Mouse (Mus musculus) heart, adult 2 months (tissue): ENCODE measurements around the gene Rabepk.

ENCODE experiments used
- CTCF ChIP-seq: fragments of 200-600 bp; IDR thresholded peaks from 2 replicates; pipeline ENCODE4 v1.8.1; 2022; ENCODE audit warnings: antibody characterized with exemption, mild to moderate bottlenecking, moderate library complexity
- EP300 ChIP-seq: fragments of 200-500 bp; IDR thresholded peaks from 2 replicates; pipeline ENCODE4 v1.6.1; 2011; ENCODE audit warnings: low read depth, low read length, control low read depth; ENCODE audit not compliant: insufficient read depth
- POLR2A ChIP-seq: fragments of 200-500 bp; IDR thresholded peaks from 2 replicates; pipeline ENCODE4 v1.6.1; 2011; ENCODE audit warnings: mild to moderate bottlenecking, low read depth, low read length, control low read depth; ENCODE audit not compliant: insufficient read depth

GRCm38 (mm10) chr2:34799357-34800256 is at the start of gene Rabepk:
- no peak for TF ChIP-seq CTCF
- TF ChIP-seq EP300: peak; percentile 51; the same call in 1 of the 2 replicates
- peak; percentile 80 for TF ChIP-seq POLR2A
